Mouse (Mus musculus) cerebellum, postnatal 25 days (tissue): ENCODE measurements around the gene Fryl.
"Not testable (repeated sequence)": the region's sequence is repeated elsewhere in the genome, so short reads cannot be mapped to it uniquely, and the experiment has no call there.

Experiments
- DNase-seq, 2 experiments: peaks; one replicate each; pipeline ENCODE4 v3.0.0; 2021; ENCODE audit warnings: mixed read lengths in 2 of 2

The Fryl gene

DNA sequence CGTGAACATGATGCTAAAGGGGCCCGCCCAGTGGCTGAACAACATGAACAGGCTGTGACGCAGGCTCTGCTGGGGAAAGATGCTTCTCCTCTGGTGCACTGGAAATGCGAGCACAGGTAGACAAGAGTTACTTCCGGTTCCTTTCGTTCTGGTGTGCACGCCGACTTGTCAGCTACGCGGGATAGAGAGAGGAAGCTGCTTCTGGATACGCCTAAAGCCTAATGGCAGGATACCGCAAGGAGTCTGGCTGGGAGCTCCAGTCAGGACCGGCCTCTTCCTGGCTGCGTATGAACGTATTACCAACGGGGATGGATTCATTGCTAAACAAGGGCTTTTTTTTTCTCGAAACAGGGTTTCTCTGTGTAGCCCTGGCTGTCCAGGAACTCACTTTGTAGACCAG, 167.3 kb downstream of the Fryl start:
- DNase-seq, result no peak

DNA sequence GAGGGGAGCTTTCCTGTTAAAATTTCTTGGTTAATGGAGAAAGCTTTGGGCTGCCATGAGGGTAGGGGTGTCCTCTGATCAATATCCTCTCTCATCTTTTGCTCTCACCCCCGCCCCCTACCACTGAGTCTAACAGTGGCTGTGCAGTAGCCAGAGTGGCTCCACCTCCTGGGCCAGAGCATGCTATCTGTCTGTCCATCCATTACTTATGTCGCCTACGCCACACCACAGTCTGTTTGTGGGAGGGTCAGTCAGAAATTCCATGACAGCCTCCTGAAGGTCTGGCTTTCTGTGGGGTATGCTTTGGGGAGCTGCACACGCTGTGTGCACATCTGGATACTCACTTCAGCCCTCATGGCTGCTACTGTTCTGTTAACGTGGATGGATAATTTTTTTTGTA, 174.9 kb downstream of the Fryl start:
- DNase-seq, result no peak

DNA sequence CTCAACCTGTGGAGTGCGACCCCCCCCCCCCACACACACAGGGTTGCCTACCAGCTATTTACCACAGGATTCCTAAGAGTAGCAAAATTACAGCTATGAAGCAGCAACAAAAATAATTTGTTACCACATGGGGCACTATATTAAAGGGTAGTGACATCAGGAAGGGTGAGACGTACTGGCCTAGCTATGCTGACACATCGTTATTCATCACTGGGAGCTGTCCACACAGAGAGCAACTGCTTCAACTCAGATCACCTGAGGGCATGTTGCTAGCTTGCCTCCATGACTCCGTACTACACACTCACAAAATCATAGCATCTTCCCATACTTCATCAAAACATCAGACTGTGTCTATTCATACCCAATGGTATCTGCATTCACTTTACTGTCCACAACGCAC, 176.6 kb downstream of the Fryl start:
- no peak for DNase-seq

DNA sequence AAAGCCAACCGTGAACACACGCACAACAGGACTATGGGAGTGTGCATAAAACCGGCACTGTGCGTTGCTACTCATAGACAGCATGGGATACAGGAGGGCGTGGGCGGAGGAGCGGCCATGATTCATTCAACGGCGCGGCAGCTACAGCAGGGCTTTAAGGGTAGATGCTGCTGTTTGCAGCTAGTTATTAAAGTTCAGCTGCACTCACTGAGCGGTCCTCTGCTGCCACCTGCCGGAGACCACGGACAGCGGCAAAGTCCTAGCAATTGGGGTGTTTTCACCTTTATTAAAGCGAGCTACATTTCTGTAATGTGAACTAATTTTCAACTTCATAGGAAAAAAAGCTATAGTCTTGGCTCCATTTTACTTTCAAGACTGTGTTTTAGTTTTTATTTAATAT, 185.1 kb downstream of the Fryl start:
- peak; percentile 76 to 89 for DNase-seq

DNA sequence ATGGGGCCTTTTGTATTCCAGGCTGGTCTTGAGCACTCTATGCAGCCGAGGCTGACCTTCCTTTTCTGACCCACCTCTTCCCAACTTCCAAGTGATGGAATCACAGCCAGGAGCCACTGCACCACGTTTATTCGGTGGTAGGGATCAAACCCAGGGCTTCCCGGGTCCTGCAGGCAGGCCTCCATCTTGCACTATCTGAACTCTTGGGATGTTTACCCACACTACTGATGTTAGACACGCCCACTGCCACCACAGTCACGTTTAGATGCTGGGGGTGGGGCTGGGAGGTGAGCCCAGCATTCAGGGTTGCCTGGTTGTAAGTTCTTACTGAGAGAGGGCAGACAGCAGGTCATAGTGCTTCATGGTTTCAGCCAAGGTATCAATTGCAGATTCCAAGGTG, 189.5 kb downstream of the Fryl start:
- no peak for DNase-seq

DNA sequence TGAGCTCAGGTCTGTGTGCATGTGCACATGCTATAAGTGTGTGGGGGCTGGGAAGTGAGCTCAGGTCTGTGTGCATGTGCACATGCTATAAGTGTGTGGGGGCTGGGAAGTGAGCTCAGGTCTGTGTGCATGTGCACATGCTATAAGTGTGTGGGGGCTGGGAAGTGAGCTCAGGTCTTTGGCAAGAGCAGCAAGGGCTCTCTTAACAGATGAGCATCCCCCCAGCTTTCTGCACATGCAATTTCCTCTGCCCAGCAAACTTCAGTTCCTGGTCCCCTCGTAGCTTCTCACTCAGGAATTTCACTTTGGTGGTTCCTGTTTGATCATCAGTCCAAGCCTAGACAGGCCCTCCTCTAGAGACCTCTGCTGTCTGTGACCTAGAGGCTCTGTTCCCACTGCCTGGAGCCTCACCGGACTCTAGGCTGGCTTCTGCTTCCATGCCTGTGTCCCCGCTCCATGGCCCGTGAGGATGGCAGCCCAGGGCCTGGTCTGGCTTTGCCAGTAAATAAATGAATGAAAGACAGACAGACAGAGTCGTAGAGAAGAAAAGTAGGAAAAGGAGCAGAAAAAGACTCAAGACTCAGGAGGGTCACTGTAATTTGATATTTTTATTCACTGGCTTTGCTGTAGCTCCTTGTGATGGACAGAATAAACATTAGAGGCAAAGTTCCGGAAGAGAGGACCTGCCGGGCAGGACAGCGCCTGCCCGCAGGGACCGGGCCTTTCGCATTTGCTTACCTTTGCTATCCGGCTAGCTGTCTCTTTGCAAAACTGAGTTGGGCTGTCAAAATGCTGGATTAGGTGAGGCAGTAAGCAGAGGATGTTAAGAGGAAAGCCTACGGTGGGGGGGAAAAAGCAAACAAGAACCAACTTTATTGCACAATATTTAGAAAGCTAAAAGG, 192.4 kb downstream of the Fryl start:
- DNase-seq, result no peak

DNA sequence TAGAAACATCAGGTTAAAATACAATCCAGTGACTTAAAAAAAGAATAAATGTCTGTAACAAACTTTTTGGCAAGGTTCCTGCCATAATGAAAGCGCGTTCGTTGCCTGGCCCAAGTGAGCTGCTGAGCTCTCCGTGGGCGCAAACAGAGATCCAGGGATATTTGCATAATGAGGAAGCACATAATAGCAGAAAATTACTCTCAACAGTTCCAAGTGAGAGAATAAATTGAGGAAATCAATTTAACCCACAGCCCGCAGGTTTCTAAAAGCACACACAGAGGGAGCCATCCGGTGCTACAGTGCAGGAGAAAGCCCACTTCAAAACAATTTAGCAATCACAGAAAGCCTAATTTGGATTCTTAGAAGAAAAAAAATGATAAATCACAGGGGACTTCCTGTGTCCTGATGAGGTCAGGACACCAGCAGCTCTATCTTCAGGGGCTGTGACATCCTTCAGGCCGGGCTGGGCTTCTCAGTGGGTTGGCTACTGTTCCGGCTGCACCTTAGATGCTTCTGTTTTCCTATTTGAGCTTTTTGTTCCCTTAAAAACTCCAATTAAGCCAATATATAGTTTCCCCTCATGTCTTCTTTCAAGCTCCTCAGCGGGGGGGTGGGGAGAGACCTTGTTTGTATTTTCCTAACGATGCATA, 194.8 kb downstream of the Fryl start:
- DNase-seq, result no peak

DNA sequence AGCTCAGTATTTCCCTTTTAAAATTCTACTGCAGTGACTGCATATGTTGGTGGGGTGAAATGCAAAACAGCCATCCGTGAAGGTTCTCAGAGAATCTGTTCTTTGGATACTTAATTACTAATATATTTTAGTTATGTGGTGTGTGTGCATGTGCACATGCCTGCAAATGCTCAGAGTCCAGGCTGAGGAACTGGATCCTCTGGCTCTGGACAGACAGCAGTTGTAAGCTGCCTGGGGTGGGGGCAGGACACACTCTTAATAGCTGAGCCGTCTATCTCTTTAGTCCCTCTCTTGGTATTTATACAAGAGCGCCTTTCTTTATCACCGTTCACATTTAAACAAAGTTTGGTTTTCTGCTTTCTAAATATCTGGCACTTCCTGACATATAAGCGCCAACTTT, 199.5 kb downstream of the Fryl start:
- no peak for DNase-seq

DNA sequence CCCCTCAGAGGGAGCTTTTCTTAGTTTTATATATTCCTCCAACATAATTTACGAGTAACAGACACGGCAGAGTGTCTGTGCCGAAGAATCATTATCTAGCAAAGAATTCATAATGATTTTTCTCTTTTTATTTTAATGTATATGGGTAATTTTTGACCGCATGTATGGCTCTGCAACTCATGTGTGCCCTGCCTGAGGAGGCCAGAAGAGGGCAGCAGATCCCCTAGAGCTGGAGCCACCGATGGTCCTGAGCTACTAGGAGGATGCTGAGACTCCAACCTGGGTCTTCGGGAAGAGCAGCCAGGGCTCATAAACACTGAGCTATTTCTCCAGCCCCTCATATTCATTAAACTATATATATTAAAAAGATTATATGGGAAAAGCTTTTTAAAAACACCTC, 200.0 kb downstream of the Fryl start:
- DNase-seq, result peak in 1 of 2 experiments; percentile 17

DNA sequence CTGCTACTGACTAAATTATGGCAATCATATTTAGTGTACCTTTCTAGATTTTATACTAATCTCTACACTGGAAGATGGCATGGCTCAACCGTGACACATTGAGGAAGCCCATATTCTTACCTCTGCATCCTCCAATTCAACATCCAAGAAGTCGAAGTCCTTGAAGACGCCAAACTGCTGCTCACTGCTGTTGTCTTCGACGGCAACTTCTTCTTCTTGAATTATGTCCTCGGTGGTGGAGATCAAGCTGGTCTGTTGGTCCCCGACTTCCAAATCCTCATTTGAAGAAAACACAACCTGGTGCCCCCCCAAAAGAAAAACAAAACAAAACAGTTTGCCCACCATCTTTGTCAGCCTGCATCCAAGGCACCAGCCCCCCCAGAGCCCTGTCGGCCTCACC, 202.5 kb downstream of the Fryl start:
- no peak for DNase-seq

DNA sequence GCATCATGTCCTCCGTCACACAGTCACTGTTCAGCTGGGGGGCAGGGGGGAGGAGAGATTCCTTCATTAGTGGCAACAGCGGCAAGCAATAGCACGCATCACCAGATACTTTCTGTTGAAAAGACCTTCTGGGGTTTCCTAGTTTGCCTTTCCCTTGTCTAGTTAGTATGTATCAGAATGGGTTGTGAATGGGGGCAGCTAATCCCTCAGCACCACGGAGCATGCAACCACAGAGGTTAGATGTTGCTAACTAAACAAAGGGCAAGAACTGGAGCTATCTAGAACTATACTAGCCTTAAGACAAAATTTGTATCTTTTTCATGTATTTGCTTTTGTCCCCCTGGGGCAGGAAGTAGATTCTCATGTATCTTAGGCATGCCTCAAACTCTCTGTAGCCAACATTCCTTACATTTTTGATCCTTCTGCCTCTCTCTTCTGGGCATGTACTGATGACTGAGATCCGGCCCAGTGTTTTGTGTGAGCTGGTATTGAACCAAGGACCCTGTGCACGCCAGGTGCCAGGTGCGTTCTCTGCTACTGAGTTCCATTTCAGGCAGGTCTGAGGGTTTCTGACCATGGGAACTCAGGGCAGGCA, 208.7 kb downstream of the Fryl start:
- DNase-seq, result no peak

DNA sequence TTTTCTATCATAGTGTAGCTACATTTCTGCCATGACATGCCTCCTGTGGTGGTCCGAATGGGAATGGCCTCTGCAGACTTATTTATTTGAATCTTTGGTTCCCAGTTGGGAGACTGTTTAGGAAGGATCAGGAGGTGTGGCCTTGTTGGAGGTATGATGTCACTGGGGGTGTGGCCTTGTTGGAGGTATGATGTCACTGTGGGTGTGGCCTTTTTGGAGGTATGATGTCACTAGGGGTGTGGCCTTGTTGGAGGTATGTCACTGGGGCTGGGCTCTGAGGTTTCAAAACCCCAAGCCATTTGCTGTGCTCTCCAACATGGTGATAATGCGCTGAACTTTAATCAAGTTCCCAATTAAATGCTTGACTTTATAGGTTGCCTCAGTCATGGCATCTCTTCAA, 212.4 kb downstream of the Fryl start:
- no peak for DNase-seq

DNA sequence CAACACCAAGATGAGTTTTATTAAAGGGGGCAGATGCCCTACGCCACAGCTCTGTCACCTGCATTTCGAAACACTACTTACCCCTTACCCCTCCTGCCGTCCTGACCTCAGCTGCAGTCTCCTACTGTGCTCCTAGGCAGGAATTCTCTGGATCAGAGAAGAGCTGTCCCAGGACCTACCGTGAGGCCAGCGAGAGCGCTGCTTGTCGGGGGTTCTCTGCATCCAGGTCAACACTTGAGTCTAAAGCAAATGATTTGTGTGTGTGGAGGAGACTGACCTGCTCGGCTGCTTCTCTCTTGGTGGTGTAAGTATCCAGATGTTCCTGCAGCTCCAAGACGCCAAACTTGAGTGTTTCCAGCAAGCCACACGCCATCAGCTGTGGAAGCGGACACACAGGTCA, 223.9 kb downstream of the Fryl start:
- no peak for DNase-seq

DNA sequence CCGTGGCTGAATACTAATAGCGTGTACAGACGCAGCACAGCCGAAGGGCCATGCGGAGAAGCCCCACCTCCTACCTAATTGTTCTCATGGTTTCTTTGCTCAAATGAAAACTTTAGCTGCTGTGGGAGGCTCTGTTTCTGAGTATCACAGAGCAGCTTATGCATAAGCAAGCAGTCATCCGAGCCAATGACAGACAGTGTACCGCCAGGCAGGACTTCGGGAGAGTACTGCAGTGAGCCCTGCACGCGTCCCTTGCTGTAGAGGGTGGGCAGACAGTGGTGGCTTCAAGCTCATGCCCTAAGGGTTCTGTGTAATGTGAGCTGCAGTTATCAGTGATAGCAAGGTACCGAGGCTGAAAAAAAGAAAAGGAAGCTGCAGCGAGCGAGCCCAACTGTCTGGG, 227.8 kb downstream of the Fryl start:
- DNase-seq, result no peak

DNA sequence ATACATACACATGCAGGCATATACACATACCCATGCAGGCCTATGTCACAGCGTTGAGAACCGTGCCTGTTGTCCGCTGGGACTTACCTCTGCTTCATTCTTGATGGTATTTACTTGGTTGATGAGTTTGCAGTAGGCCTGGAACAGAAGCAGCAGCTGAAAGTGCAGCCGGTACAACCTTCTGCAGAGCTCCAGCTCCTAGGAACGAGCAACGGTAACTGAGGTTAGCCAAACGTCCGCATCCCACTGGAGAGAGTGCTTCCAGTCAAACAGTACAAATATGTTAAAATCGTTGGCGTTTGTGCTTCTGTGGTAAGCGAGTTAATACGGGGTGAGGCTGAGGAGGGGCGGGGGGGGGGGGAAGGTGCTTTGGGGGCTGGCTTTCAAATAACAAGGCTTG, 232.6 kb downstream of the Fryl start:
- DNase-seq, result no peak

DNA sequence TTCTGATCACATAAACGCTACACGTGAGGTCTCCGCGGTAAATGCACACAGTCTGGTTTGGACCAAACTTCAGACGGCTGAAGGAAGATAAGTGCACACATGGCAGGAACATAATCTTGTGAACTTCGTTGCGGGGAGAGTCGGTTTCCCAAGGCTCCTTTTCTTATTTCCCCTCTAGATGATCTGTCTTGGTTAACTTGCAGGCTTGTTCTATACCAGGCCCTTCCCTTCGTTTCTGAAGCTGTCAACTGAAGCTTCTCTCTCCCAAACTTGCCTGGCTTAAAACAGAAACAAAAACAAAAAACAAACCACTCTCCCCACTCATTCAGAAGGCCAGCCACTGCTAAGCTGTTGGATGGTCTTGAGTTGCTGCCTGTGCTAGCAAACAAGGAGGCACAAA, 241.7 kb downstream of the Fryl start:
- DNase-seq, result no peak

DNA sequence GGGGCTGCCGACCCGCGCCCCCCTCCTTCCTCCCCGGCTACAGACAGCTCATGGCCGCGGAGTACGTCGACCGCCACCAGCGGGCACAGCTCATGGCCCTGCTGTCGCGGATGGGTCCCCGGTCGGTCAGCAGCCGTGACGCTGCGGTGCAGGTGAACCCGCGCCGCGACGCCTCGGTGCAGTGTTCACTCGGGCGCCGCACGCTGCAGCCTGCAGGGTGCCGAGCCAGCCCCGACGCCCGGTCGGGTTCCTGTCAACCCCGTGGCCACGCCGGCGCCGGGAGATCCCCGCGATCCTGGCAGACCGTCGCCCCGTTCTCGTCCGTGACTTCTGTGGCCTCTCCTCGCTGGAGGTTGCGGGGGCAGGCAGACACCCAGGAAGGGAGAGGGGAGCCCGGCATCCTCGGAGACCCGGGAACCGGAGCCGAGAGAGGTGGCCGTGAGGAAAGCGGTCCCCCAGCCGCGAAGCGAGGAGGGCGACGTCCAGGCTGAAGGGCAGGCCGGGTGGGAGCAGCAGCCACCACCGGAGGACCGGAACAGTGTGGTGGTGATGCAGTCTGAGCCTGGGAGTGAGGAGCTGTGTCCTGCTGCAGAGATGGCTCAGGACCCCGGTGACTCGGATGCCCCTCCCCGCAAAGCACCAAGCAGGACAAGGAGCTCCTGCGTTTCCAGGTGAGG, 242.7 kb downstream of the Fryl start:
- peak in 1 of 2 experiments; percentile 7 for DNase-seq

DNA sequence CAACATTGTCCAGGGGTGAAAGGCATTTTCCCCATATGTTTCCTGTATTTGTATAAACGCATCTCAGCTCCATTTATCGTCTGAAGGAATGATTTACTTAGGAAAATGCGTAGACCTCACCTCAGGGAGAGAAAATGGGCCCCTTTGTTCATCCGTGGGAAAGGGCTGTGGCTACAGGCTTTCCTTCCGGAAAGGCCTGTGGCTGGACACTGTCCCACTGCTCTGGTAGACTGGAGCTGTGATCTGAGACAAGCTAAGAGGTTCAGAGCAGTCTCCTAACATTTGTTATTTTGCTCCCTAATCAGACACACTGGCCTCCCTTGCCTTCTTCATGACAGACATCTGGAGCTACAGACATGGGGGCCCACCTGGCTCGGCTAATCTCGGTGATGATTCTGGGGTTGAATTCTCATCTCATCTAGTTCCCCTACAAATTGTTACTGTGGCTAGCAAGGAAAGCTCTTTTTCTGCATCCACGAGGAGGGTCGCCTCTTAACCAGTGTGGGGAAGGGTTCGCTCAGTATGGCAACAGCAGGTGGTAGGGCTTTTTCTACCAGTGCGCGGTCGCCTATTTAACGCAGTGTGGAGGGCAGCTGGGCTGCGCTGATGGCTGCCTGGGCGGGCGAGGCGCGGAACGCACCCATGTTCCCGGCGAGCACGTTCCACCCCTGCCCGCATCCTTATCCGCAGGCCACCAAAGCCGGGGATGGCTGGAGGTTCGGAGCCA, 243.4 kb downstream of the Fryl start:
- not testable (repeated sequence) for DNase-seq

DNA sequence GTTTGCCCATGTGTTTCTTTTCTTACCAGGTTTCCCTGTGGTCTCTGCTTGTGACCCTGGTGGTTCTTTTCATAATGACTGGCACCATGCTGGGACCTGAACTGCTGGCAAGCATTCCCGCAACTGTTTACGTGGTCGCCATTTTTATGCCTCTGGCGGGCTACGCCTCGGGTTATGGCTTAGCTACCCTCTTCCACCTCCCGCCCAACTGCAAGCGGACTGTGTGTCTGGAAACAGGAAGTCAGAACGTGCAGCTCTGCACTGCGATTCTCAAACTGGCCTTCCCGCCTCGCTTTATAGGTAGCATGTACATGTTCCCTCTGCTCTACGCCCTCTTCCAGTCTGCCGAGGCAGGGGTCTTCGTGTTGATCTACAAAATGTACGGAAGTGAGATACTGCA, 244.6 kb downstream of the Fryl start:
- DNase-seq, result not testable (repeated sequence)

DNA sequence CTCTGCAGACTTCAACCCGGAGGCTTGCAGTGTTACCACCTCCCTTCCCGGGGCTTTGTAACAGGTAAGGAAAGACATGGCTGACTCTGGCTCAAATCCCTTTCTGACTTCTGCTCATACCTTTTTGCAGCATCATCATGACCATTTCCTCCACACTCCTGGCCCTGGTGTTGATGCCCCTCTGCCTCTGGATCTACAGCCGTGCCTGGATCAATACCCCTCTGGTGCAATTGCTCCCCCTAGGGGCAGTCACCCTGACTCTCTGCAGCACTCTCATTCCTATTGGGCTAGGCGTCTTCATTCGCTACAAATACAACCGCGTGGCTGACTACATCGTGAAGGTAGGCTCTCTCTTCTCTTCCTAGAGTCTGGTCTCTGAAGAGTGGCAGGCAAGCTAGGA, 248.2 kb downstream of the Fryl start:
- DNase-seq, result not testable (repeated sequence)

DNA sequence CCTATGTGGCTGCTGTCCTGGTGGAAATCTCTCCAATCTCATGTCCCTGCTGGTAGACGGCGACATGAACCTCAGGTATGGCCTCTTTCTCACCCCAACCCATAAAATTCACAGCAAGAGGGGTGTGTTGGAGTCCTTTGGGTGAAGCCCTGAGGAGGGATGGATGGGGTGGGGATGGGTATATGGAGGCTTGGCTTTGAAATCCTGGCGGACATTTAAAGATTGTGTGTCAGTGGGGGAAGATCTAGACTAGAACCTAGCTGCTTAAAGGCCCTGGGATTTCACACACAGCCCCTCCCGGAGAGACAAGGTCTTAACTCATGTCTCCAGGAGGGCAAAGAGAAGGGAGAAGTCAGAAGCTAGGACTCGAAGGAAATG, 248.8 kb downstream of the Fryl start:
- DNase-seq, result no peak

DNA sequence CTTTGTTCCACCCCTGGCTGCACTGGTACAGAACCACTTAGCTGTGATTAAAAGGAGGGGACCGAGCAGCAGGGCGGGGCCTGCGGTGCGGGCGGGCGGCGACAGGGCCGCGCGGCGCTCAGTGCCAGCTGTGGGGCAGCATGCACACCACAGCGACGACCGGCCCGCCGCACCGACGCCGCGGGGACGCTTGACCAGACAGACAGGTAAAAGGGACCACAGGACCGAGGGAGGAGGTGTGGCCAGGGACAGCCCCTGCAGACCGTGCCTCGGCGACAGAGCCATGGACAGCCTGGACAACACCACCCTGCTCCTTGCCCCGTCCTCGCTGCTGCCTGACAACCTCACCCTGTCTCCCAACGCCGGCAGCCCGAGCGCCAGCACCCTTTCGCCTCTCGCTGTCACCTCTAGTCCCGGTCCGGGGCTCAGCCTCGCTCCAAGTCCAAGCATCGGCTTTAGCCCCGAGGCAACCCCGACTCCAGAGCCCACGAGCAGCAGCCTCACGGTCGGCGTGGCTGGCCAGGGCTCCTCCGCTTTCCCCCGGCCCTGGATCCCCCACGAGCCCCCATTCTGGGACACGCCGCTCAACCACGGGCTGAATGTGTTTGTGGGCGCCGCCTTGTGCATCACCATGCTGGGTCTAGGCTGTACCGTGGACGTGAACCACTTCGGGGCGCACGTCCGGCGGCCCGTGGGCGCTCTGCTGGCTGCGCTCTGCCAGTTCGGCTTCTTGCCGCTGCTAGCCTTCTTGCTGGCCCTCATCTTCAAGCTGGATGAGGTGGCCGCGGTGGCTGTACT, 249.4 kb downstream of the Fryl start, which contains the start of gene Slc10a4:
Gene Slc10a4, plus strand, starts transcription at position 100 of the 798 bp plus-strand sequence.
- peak; percentile 11 to 32 for DNase-seq
